Comparison of ENCODE assay signal across 25 mouse cellular contexts in genomic region chr11:9210707-9211106, GRCm38 (mm10). TPM values are rescaled to one million over a fixed set of nuclear protein-coding genes. Genes with fewer than 3 reads are reported as not detected.
DNase-seq lines count a peak whose midpoint lies in the region; ATAC-seq lines count a peak whose summit lies in the region.
"Had no signal": no experiment of that assay in that cellular context is flagged by ENCODE, and none has a peak within 500 bp of the region (broad histone marks: within the 10 kb centered on the region; RNA-seq: fewer than 3 reads in every experiment).

No protein-coding gene starts in this region.

- ATAC-seq in kidney, embryonic 14.5 days (ENCODE audit: low FRiP score, low TSS enrichment), result no peak
- ATAC-seq in intestine, embryonic 16.5 days, result no peak
- ATAC-seq: activated CD4-positive, CD25-positive, alpha-beta regulatory T cell, adult 4 months; forebrain, embryonic 14.5 days; forebrain, embryonic 16.5 days had no signal

- no peaks in the 10 kb centered on the region for H3K9me3 ChIP-seq in kidney, embryonic 14.5 days (ENCODE audit: control insufficient read depth, low read length)
- H3K9me3 ChIP-seq in intestine, embryonic 16.5 days (ENCODE audit: control insufficient read depth, low read length), result no peaks in the 10 kb centered on the region
- H3K9me3 ChIP-seq: embryonic facial prominence, embryonic 13.5 days; embryonic facial prominence, embryonic 15.5 days; forebrain, embryonic 10.5 days; forebrain, embryonic 12.5 days; G1E had no signal

- H3K36me3 ChIP-seq in kidney, embryonic 14.5 days (ENCODE audit: control insufficient read depth, insufficient read depth, low read length), result no peaks in the 10 kb centered on the region
- no peaks in the 10 kb centered on the region for H3K36me3 ChIP-seq in intestine, embryonic 16.5 days (ENCODE audit: control insufficient read depth, insufficient read depth, low read length)
- H3K36me3 ChIP-seq: embryonic facial prominence, embryonic 13.5 days; embryonic facial prominence, embryonic 15.5 days; forebrain, embryonic 10.5 days; forebrain, embryonic 12.5 days; G1E had no signal

- intact Hi-C loops in heart, postnatal 14 days (cut with DNase I), result no loop called here

- DNase-seq in 3T3-L1 (ENCODE audit: low read depth, low spot score) (peak; percentile 27), R1 (ENCODE audit: low read depth, low spot score) (peak; percentile 21)
- peak; percentile 30 for DNase-seq in Muller cell, postnatal 12 days (ENCODE audit: inconsistent ontology term)
- peak; percentile 65 for DNase-seq in retina, embryonic 14.5 days (ENCODE audit: low spot score)
- no peak for DNase-seq in cerebellum, postnatal 36 days
- DNase-seq in heart, postnatal 14 days, result no peak
- DNase-seq: adrenal gland, adult 8-10 months; adrenal gland, postnatal 14 days; adrenal gland, postnatal 36 days; cerebellum, adult 11-12 months; cerebellum, adult 2 months; cerebellum, adult 9-10 months; cerebellum, postnatal 25 days; embryo, embryonic 11 days had no signal

- WGBS in kidney, embryonic 14.5 days, result 66% methylated on average over 8 of the region's 8 CpGs
- WGBS in intestine, embryonic 16.5 days, result 58% methylated on average over 8 of the region's 8 CpGs

- H3K27me3 ChIP-seq in kidney, embryonic 14.5 days (ENCODE audit: control insufficient read depth, insufficient read depth, low read length), result no peaks in the 10 kb centered on the region
- no peaks in the 10 kb centered on the region for H3K27me3 ChIP-seq in intestine, embryonic 16.5 days (replicated peaks; ENCODE audit: control insufficient read depth, insufficient read depth, low read length)
- H3K27me3 ChIP-seq: embryonic facial prominence, embryonic 13.5 days; embryonic facial prominence, embryonic 15.5 days; forebrain, embryonic 12.5 days had no signal

- no peaks in the 10 kb centered on the region for H3K4me1 ChIP-seq in kidney, embryonic 14.5 days (ENCODE audit: control insufficient read depth, insufficient read depth, low read length)
- no peaks in the 10 kb centered on the region for H3K4me1 ChIP-seq in intestine, embryonic 16.5 days (ENCODE audit: control insufficient read depth, insufficient read depth, low read length)
- H3K4me1 ChIP-seq: embryonic facial prominence, embryonic 13.5 days; embryonic facial prominence, embryonic 15.5 days; forebrain, embryonic 12.5 days had no signal

- H3K4me3 ChIP-seq in kidney, embryonic 14.5 days (ENCODE audit: low read length), result no peak overlapping the region
- H3K4me3 ChIP-seq in intestine, embryonic 16.5 days (ENCODE audit: low read length), result no peak overlapping the region
- H3K4me3 ChIP-seq: embryonic facial prominence, embryonic 13.5 days; embryonic facial prominence, embryonic 15.5 days; erythroblast, embryonic 14.5 days; forebrain, embryonic 10.5 days; forebrain, embryonic 12.5 days had no signal

- no peak overlapping the region for H3K27ac ChIP-seq in kidney, embryonic 14.5 days (ENCODE audit: low read depth, low read length)
- no peak overlapping the region for H3K27ac ChIP-seq in intestine, embryonic 16.5 days (ENCODE audit: low read length)
- H3K27ac ChIP-seq: embryonic facial prominence, embryonic 13.5 days; embryonic facial prominence, embryonic 15.5 days; forebrain, embryonic 10.5 days; forebrain, embryonic 12.5 days had no signal

- no peak overlapping the region for H3K9ac ChIP-seq in kidney, embryonic 14.5 days (ENCODE audit: low read depth, low read length)
- no peak overlapping the region for H3K9ac ChIP-seq in intestine, embryonic 16.5 days (ENCODE audit: low read depth, low read length)
- H3K9ac ChIP-seq: embryonic facial prominence, embryonic 13.5 days; embryonic facial prominence, embryonic 15.5 days; forebrain, embryonic 12.5 days had no signal

- no peak overlapping the region for H3K4me2 ChIP-seq in kidney, embryonic 14.5 days (replicated peaks; ENCODE audit: low read depth, low read length)
- H3K4me2 ChIP-seq in intestine, embryonic 16.5 days (ENCODE audit: low read depth, low read length), result no peak overlapping the region
- H3K4me2 ChIP-seq: embryonic facial prominence, embryonic 13.5 days; embryonic facial prominence, embryonic 15.5 days; forebrain, embryonic 12.5 days had no signal

RNA-seq across cellular contexts. Expression of gene Abca13, which starts 19.0 kb away (rescaled TPM):
- polyA plus RNA-seq in kidney, embryonic 14.5 days (2014; fragmentation: Nextera tagmentation; extraction: Ambion mirVana), result 0.01 and 0.11 TPM in 2 replicates
- under 1 TPM in 1 of 2 experiments, not detected in 1; 0.02 TPM for total RNA-seq in heart, postnatal 14 days (2021)
- polyA plus RNA-seq in intestine, embryonic 16.5 days (2015; fragmentation: Nextera tagmentation; extraction: Ambion mirVana), result 0.89 and 1.3 TPM in 2 replicates
- total RNA-seq: adrenal gland, postnatal 14 days had no signal
- polyA plus RNA-seq: erythroblast, embryonic 14.5 days; forebrain, embryonic 16.5 days; G1E had no signal

Comparison
In these comparisons a context has a peak if more than half of its experiments do, and no peak if none do; other contexts are left out.
1. DNase-seq: peak in 3T3-L1 (single experiment), Muller cell, postnatal 12 days (single experiment), R1 (single experiment) and retina, embryonic 14.5 days (single experiment); none in cerebellum, postnatal 36 days (0 of 2) and heart, postnatal 14 days (0 of 2).